Mouse (Mus musculus) left cerebral cortex, adult 6 months (tissue): ENCODE measurements around the gene Olfr706. TPM values are rescaled to one million over a fixed set of nuclear protein-coding genes. Genes with fewer than 3 reads are reported as not detected.

Experiments used
- long read RNA-seq, 2 experiments: library from polyadenylated mRNA; unstranded; transcript quantifications; one replicate each; pipeline ENCODE4 v2.0.0; 2019 to 2020
- polyA plus RNA-seq: library from polyadenylated mRNA; unstranded; fragments of <200 nt; fragmentation: Nextera tagmentation; gene quantifications from 2 replicates; pipeline ENCODE4 v1.2.3, GENCODE M21; 2021

Gene Olfr706
- not detected in 2 replicates for polyA plus RNA-seq
- long read RNA-seq, experiment 1, result 0 reads
- long read RNA-seq, experiment 2, result 0 reads

DNA sequence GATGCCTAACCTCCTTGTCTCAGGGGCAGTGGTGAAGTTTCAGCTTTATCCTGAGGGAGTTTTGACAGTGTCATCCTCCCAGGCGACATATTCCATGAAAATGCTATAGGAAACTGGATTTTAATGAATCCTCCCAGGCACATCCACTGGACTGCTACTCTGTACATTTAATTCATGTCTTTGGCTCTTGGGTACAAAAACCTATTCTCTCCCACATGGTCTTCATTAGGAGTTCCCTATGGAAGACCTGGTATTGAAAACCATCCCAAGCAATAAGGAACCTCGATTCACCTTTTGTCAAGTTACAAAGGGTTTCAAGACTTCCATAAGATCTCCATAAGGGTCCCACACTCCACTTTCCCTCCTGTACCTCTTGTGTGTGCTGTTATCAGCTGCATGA, at the start of gene Olfr706:
Gene Olfr706 (minus strand): TSS at position 101 of the 400 bp plus-strand sequence.

DNA sequence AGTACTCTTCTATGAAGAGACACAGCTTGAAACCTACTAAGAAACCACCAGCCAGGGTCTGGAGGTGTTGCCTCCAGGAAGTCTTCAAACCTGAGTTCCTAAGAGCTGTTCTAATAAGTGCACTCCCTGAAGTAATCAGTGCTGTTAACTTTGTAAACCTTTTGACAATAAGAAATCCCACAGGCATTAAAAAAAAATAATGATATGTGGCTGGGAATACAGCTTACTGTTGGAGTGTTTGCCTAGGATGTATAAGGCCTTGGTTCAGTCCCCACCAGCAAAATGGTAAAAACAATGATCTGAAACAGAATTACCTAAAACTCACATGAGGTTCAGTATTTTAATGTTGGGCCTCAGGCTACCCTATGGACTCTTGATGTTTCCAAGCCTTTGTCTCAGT, 44.2 kb upstream of the Olfr706 start, which contains the start of gene Olfr709-ps1:
Gene Olfr709-ps1 (minus strand): TSS at position 101 of the 400 bp plus-strand sequence.

DNA sequence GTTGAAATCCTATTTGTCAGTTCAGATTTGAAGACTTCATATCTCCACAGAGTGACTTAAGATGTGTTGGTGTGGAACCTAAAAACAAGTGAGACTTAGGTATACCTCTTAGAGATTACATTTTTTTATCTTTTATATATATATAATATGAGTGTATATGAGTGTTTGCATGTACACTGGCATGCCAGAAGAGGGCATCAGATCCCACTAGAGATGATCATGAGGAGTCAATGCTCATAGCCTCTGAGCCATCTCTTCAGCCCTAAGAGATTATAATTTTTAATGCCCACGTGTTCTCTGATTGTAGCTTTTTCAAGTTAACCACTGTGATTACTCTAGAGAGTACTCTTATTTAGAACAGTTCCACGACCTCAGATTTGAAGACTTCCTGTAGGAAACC, 19.7 kb upstream of the Olfr706 start, which contains the start of gene Olfr1532-ps1:
Gene Olfr1532-ps1 (plus strand): TSS at position 326 of the 400 bp plus-strand sequence.

DNA sequence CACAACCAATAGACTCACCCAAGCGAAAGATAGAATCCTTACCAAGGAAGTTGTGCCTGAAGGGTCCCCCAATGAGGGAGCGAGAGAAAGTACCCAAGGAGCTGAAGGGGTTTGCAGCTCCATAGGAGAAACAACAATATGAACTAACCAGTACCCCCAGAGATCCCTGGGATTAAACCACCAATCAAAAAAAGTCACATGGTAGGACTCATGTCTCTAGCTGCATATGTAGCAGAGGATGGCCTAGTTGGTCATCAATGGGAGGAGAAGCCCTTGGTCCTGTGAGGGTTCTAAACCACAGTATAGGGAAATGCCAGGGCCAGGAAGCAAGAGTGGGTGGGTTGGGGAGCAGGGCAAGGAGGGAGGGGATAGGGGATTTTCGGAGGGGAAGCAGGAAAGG, 13.2 kb upstream of the Olfr706 start, which contains the start of gene Olfr707:
Gene Olfr707 (minus strand): TSS at position 101 of the 400 bp plus-strand sequence.

DNA sequence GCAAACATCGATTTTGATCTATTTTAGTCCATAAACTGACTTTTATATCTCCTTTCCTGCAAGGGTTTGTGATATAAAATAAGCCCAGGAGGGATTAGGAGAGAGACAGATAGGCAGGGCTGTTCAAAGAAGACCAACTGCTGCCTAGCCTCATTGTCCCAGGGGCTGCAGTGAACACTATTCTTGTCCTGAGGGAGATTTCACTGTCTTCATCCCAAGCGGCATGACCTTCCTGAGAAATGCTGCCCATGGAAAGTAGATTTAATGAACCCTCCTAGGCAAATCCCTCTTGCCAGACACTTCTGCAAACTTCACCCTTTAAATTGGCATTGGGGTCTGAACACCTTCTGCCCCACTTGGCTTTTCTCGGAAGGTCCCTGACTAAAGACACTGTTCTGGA, 11.2 kb downstream of the Olfr706 start, which contains the start of gene Olfr705:
Gene Olfr705 (minus strand): TSS at position 101 of the 400 bp plus-strand sequence.

DNA sequence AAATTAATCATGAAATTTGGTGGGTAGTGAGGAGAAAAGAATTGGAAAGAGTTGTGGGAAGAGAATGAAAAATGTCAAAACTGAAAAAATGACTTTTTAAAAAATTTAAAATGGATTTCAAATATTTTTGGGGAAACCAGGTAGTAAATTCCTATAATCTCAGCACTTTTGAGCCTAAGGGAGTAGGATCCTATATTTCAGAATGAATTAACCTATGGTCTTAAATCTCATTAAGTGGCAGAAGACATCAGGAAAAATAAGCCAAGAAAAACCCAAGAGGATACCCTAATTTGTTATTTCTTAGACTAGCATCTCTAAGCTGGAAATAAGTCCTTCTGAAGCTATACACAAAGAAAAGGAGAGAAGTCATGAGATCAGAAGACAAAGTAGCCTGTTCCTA, 25.1 kb downstream of the Olfr706 start, which contains the start of gene Olfr704:
Gene Olfr704 (plus strand): TSS at position 301 of the 400 bp plus-strand sequence.

DNA sequence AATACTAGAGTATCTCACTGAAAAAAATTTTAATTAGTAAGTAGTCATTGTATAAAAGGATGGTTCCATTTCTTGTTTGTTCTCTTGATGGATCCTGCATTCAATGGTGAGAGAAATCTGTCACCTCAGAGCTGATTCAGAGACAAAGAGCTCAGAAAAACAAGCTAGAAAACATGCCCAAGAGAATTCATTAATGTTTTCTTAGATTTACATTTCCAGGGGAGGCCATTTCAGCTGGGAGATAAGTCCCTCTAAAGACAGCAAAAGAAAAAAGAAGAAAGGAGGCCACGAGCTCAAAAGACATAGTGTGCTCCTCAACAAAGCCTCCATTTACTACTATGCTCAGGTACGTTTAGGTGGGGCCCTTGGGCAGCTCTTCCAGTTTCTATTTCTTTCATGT, 44.9 kb downstream of the Olfr706 start, which contains the start of gene Olfr703:
Gene Olfr703 (plus strand): TSS at position 301 of the 400 bp plus-strand sequence.

DNA sequence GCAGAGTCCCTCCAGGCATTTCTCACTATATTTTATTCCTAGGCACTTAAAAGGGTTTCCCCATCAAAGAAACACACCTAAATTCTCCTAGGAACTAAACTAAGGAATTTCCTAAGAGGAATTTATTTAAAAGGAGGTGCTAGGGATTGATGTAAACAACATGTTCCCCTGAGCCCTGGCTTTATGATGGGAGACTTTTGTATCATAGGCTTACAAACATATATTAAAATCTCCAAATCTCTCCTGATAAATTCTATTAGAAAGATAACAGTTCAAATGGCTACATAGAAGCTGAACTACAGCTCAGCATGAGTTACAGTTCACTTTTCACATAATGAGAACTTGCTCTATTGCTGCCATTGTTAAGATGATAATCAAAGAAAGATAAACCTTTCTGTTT, 54.2 kb downstream of the Olfr706 start, which contains the start of gene Olfr702:
Gene Olfr702 (minus strand): TSS at position 101 of the 400 bp plus-strand sequence.

Other genes starting within 250 kb of the Olfr706 start
- gene Olfr693, start 207.6 kb downstream of the Olfr706 start, polyA plus RNA-seq, result not detected in 2 replicates
- not detected in 2 replicates for gene Olfr694, start 196.3 kb downstream of the Olfr706 start, polyA plus RNA-seq
- gene Olfr695, start 171.8 kb downstream of the Olfr706 start, polyA plus RNA-seq, result not detected in 2 replicates
- not detected in 2 replicates for gene Olfr697, start 145.7 kb downstream of the Olfr706 start, polyA plus RNA-seq
- not detected in 2 replicates for gene Olfr698, start 132.8 kb downstream of the Olfr706 start, polyA plus RNA-seq
- gene Olfr699, start 95.0 kb downstream of the Olfr706 start, polyA plus RNA-seq, result not detected in 2 replicates
- gene Olfr700, start 79.3 kb downstream of the Olfr706 start, polyA plus RNA-seq, result not detected in 2 replicates
- gene Olfr701, start 74.0 kb downstream of the Olfr706 start, polyA plus RNA-seq, result not detected in 2 replicates
- gene Olfr702, start 54.3 kb downstream of the Olfr706 start, polyA plus RNA-seq, result not detected in 2 replicates
- not detected in 2 replicates for gene Olfr703, start 44.8 kb downstream of the Olfr706 start, polyA plus RNA-seq
- not detected in 2 replicates for gene Olfr704, start 25.0 kb downstream of the Olfr706 start, polyA plus RNA-seq
- gene Olfr705, start 11.3 kb downstream of the Olfr706 start, polyA plus RNA-seq, result not detected in 2 replicates
- gene Olfr707, start 13.1 kb upstream of the Olfr706 start, polyA plus RNA-seq, result not detected in 2 replicates
- not detected in 2 replicates for gene Olfr1532-ps1, start 19.8 kb upstream of the Olfr706 start, polyA plus RNA-seq
- not detected in 2 replicates for gene Olfr709-ps1, start 44.1 kb upstream of the Olfr706 start, polyA plus RNA-seq
- gene Olfr710, start 60.1 kb upstream of the Olfr706 start, polyA plus RNA-seq, result not detected in 2 replicates
- gene Olfr6, start 75.8 kb upstream of the Olfr706 start, polyA plus RNA-seq, result not detected in 2 replicates
- gene Olfr711, start 87.3 kb upstream of the Olfr706 start, polyA plus RNA-seq, result not detected in 2 replicates
- gene Olfr2, start 117.9 kb upstream of the Olfr706 start, polyA plus RNA-seq, result not detected in 2 replicates
- not detected in 2 replicates for gene Olfr713, start 143.0 kb upstream of the Olfr706 start, polyA plus RNA-seq
- not detected in 2 replicates for gene Olfr714, start 182.8 kb upstream of the Olfr706 start, polyA plus RNA-seq
- gene Olfr17, start 205.1 kb upstream of the Olfr706 start, polyA plus RNA-seq, result not detected in 2 replicates
- gene Olfr715b, start 222.2 kb upstream of the Olfr706 start, polyA plus RNA-seq, result not detected in 2 replicates
- gene Olfr715, start 242.9 kb upstream of the Olfr706 start, polyA plus RNA-seq, result not detected in 2 replicates